Mouse (Mus musculus) intestine, postnatal 0 days (tissue): ENCODE measurements at regions not wholly inside any gene's neighbourhood (a gene's known extent, or its start where the extent isn't known, plus 50 kb on each side); places are given as distances from the start of the nearest gene placed in this dataset.
A peak's percentile ranks its signal among the peaks of the same experiment; 100 is the strongest.

Source experiments
- ATAC-seq: fragments of 200-750 bp; cut with Nextera tagmentation; 2 replicates; pipeline ENCODE4 v1.8.0; 2017; ENCODE audit warnings: mild to moderate bottlenecking, moderate TSS enrichment, moderate library complexity
- H3K27ac ChIP-seq: fragments of 300-500 bp; sonication (generic); 2 replicates; pipeline ENCODE4 v1.5.1; 2014; ENCODE audit warnings: mild to moderate bottlenecking, low read depth, low read length, moderate library complexity
- H3K27me3 ChIP-seq: fragments of 300-500 bp; sonication (generic); replicated peaks from 2 replicates; pipeline ENCODE4 v1.6.1; 2014; ENCODE audit warnings: low read length, mixed read lengths; ENCODE audit not compliant: control insufficient read depth, insufficient read depth
- H3K36me3 ChIP-seq: fragments of 300-500 bp; sonication (generic); 2 replicates; pipeline ENCODE4 v1.6.1; 2014; ENCODE audit warnings: mild to moderate bottlenecking, moderate library complexity; ENCODE audit not compliant: control insufficient read depth, insufficient read depth
- H3K4me1 ChIP-seq: fragments of 300-500 bp; sonication (generic); replicated peaks from 2 replicates; pipeline ENCODE4 v1.6.1; 2014; ENCODE audit warnings: antibody characterized with exemption, low read length, mixed read lengths; ENCODE audit not compliant: control insufficient read depth, insufficient read depth
- H3K4me2 ChIP-seq: fragments of 300-500 bp; sonication (generic); replicated peaks from 2 replicates; pipeline ENCODE4 v1.6.1; 2014; ENCODE audit warnings: low read depth, mild to moderate bottlenecking, moderate library complexity
- H3K4me3 ChIP-seq: fragments of 300-500 bp; sonication (generic); 2 replicates; pipeline ENCODE4 v1.5.1; 2014; ENCODE audit warnings: low read depth, low read length
- H3K9ac ChIP-seq: fragments of 300-500 bp; sonication (generic); 2 replicates; pipeline ENCODE4 v1.6.1; 2014; ENCODE audit warnings: mild to moderate bottlenecking, low read depth, low read length
- H3K9me3 ChIP-seq: fragments of 300-500 bp; sonication (generic); 2 replicates; pipeline ENCODE4 v1.6.1; 2016; ENCODE audit warnings: mixed run types; ENCODE audit not compliant: control insufficient read depth
- CTCF ChIP-seq: sonication (generic); IDR thresholded peaks from 2 replicates; pipeline ENCODE4 v1.5.1; 2016; ENCODE audit warnings: low read depth, mild to moderate bottlenecking, control low read depth, antibody characterized with exemption, moderate library complexity
- WGBS: fragments of 180-500 bp; shearing (Covaris S2); extraction: QIAGEN DNeasy Blood & Tissue Kit; methylation state at CpG from one replicate; pipeline ENCODE4 v1.1.7; 2014; 5-methylcytosine and 5-hydroxymethylcytosine counted together

GRCm38 (mm10) chr9:43947089-43947488 is 96.1 kb upstream of the Thy1 start:
- 61% methylated on average over 5 of the region's 5 CpGs for WGBS
- ATAC-seq, result no peak
- H3K9ac ChIP-seq, result no peak overlapping the region
- H3K9me3 ChIP-seq, result no peaks in the 10 kb centered on the region
- no peaks in the 10 kb centered on the region for H3K27me3 ChIP-seq
- H3K27ac ChIP-seq, result no peak overlapping the region
- H3K4me1 ChIP-seq, result no peaks in the 10 kb centered on the region
- no peak for TF ChIP-seq CTCF
- no peaks in the 10 kb centered on the region for H3K36me3 ChIP-seq
- no peak overlapping the region for H3K4me2 ChIP-seq
- H3K4me3 ChIP-seq, result no peak overlapping the region

DNA sequence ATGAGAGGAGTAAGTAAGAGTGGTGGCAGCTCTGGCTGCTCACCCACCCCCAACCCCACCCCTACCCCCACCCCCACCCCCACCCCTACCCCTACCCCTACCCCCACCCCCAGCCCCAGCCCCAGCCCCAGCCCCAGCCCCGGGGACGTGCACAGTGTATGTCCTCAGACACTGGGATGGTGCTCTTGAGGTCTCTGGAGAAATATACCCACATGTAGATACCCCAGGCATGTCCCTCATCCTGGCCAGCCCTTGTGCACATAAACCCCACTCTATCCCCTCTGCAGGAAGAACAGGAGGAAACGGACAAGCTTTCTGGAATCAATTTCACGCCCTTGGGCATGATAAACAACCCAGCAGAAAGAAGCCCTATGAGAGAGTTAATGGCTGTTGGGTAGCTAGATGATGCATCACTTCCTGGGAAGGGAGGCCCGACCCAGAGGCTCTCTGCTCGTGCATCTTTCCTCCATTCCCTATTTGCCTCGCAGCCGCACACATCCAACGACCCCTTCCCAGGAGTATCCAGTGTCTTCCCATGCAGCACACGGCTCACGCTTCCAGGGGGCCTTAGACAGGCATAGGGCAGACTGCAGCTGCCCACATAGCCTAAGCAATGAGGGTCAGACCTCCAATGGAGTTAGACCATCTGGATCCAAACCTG is 95.6 kb upstream of the Thy1 start:
- no peak for TF ChIP-seq CTCF
- no peaks in the 10 kb centered on the region for H3K4me1 ChIP-seq
- no peak overlapping the region for H3K4me3 ChIP-seq
- WGBS, result 44% methylated on average over 9 of the region's 11 CpGs
- H3K27me3 ChIP-seq, result no peaks in the 10 kb centered on the region
- no peak overlapping the region for H3K27ac ChIP-seq
- no peak overlapping the region for H3K9ac ChIP-seq
- ATAC-seq, result no peak
- H3K36me3 ChIP-seq, result no peaks in the 10 kb centered on the region
- no peak overlapping the region for H3K4me2 ChIP-seq
- H3K9me3 ChIP-seq, result no peaks in the 10 kb centered on the region

- Histone ChIP-seq H3K9ac (no peak overlapping the region), H3K4me3 (no peak overlapping the region), H3K9me3 (no peaks in the 10 kb centered on the region), H3K4me1 (no peaks in the 10 kb centered on the region), H3K27me3 (no peaks in the 10 kb centered on the region; the same call in 1 of the 2 replicates), H3K4me2 (no peak overlapping the region), H3K27ac (no peak overlapping the region), H3K36me3 (no peaks in the 10 kb centered on the region)
- WGBS, result 42% methylated on average over 7 of the region's 7 CpGs
- peak; percentile 52 for TF ChIP-seq CTCF
- ATAC-seq, result no peak
Observed at GRCm38 (mm10) chr9:43953128-43953527, 90.1 kb upstream of the Thy1 start.

DNA sequence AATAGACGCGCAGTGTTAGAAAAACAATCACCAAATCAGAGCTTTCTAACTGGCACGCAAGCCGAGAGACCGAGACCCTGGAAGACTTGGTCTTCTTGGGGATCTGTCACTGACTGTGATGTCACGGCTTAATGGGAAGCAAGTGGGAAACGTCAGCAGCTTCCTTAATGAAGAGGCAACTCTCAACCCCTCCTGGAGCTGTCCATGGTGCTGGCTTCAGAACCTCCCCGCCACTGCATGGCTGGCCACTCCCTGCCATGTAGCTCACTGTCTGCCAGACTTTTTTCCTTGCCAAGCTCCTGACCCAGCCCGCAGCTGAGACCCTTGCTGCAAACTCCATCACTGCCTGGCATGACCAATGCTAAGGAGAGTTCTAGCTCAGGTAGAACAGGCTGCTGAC is 83.6 kb upstream of the Thy1 start:
- H3K27ac ChIP-seq, result no peak overlapping the region
- no peak overlapping the region for H3K4me2 ChIP-seq
- no peaks in the 10 kb centered on the region for H3K36me3 ChIP-seq
- no peaks in the 10 kb centered on the region; the same call in 1 of the 2 replicates for H3K27me3 ChIP-seq
- no peak for TF ChIP-seq CTCF
- no peak for ATAC-seq
- WGBS, result 23% methylated on average over 9 of the region's 9 CpGs
- no peak overlapping the region for H3K4me3 ChIP-seq
- no peaks in the 10 kb centered on the region for H3K4me1 ChIP-seq
- no peaks in the 10 kb centered on the region for H3K9me3 ChIP-seq
- H3K9ac ChIP-seq, result no peak overlapping the region

DNA sequence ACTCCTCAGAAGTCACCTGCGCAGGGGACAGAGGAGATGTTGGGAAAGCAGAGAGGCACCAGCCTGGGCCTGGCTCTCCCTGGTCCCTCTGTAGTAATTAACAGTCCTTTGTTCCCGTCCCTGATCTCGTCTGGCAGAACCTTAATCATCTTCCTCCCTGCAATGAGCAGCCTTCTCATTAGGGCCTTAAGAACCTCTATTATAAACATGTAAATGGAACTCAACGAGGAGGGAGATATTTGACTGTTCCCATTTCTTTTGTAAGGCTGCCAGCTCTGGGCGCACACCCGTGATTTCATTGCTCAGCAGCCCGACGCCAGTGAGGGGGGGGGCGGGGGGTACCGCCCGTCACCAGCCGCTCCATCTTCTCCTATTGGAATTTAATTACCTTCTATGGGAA is 81.8 kb upstream of the Thy1 start:
- no peak for TF ChIP-seq CTCF
- Histone ChIP-seq H3K9me3 (no peaks in the 10 kb centered on the region), H3K4me1 (no peaks in the 10 kb centered on the region), H3K27me3 (no peaks in the 10 kb centered on the region), H3K9ac (no peak overlapping the region), H3K4me2 (no peak overlapping the region), H3K4me3 (no peak overlapping the region), H3K27ac (no peak overlapping the region), H3K36me3 (no peaks in the 10 kb centered on the region)
- WGBS, result 62% methylated on average over 12 of the region's 12 CpGs
- ATAC-seq, result no peak

DNA sequence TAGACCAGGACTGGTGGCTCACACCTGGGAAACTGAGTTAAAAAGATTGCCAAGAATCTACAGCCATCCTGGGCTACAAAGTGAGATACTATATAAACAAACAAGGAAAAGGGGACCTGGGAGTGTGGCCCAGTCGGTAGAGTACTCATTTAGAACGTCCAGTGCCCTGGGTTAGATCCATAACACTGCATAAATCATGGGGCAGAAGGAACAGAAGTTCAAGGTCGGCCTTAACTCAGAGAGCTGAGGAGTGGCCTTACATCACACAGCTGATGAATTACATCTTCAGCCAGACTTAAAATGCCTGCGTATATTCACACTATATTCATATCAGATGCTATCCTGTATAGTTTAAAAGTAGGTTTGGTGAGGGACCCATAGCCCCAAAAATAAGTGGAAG is 78.0 kb upstream of the Thy1 start:
- H3K4me2 ChIP-seq, result no peak overlapping the region
- no peak overlapping the region for H3K4me3 ChIP-seq
- no peaks in the 10 kb centered on the region for H3K9me3 ChIP-seq
- H3K36me3 ChIP-seq, result no peaks in the 10 kb centered on the region
- TF ChIP-seq CTCF, result no peak
- ATAC-seq, result no peak
- 49% methylated on average over 4 of the region's 4 CpGs for WGBS
- H3K27me3 ChIP-seq, result no peaks in the 10 kb centered on the region
- H3K4me1 ChIP-seq, result no peaks in the 10 kb centered on the region
- H3K9ac ChIP-seq, result no peak overlapping the region
- no peak overlapping the region for H3K27ac ChIP-seq

- no peaks in the 10 kb centered on the region for H3K9me3 ChIP-seq
- H3K27ac ChIP-seq, result no peak overlapping the region
- H3K4me2 ChIP-seq, result no peak overlapping the region
- WGBS, result 78% methylated on average over 5 of the region's 5 CpGs
- no peaks in the 10 kb centered on the region for H3K36me3 ChIP-seq
- H3K27me3 ChIP-seq, result no peaks in the 10 kb centered on the region
- H3K4me3 ChIP-seq, result no peak overlapping the region
- H3K4me1 ChIP-seq, result no peaks in the 10 kb centered on the region
- no peak for TF ChIP-seq CTCF
- no peak overlapping the region for H3K9ac ChIP-seq
- ATAC-seq, result no peak
Observed at GRCm38 (mm10) chr9:43965811-43966210, 77.4 kb upstream of the Thy1 start.
